Mouse (Mus musculus): ENCODE measurements around the gene Phrf1.

DNA sequence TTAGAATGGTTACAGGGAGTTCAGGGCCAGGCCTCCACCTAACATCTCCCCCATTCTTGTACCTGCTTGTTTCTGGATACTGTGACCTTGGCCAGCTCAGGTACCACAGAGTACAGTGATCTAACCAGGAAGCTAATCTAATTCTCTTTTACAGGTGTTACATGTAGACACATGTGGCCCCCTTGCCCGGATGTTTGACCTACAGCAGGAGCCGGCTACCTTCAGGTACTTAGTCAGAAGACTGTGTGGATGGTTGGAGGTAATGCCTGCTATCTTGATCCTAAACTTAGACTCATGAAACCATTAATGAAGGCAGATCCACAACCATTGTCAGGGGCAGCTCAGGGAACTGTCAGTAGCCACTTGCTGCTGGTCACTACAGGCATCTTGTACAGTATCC is 32.8 kb upstream of the Phrf1 start:
- no peak for TF ChIP-seq EP300 (IDR thresholded peaks at IDR 0.05)
- TF ChIP-seq CTCF (IDR thresholded peaks at IDR 0.05) = no peak
